8 mouse cellular contexts compared by ENCODE assay signal in the genomic region with DNA sequence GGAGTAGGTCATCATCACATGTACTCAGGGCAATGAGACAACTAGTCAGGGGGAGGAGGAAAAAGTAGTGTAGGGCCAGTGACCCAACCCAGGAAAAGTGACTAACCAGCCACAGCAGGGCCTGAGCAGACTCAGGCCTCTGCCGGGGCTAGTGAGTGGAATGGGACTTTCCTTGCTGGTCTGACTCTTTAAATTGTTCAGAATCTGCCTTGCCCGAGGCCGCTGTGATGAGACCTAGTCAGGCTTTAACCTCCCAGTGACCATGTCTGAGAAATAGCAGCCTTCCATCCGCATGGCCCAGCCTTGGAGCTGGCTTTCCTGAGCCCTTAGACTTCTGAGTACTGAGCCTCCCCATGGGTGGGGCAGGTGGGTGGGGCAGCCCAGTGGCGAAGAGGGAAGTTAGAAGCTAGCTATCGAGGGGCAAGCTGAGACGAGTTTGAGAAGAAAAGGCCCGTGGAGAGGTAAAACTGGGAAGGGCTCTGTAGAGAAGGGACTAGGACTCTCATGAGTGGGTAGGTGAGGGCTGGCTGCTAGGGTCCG. TPM values are rescaled to one million over a fixed set of nuclear protein-coding genes. Genes with fewer than 3 reads are reported as not detected.
A peak's percentile ranks its signal among the peaks of the same experiment; 100 is the strongest.
DNase-seq lines count a peak whose midpoint lies in the region; ATAC-seq lines count a peak whose summit lies in the region.

No protein-coding gene starts in this region.

- H3K36me3 ChIP-seq in liver, embryonic 11.5 days (ENCODE audit: control insufficient read depth, insufficient read depth, low read length) = no peaks in the 10 kb centered on the region

- no peak overlapping the region; the same call in 1 of the 2 replicates for H3K27ac ChIP-seq in liver, embryonic 11.5 days (ENCODE audit: low read depth, low read length)

- 0 out of 2 replicates have a peak overlapping the region, but pooled peaks have one; percentile 1 for H3K4me3 ChIP-seq in liver, embryonic 11.5 days (ENCODE audit: low read depth, low read length)

- no peaks in the 10 kb centered on the region for H3K9me3 ChIP-seq in liver, embryonic 11.5 days (ENCODE audit: control insufficient read depth, low read length)

- no peaks in the 10 kb centered on the region for H3K27me3 ChIP-seq in liver, embryonic 11.5 days (replicated peaks; ENCODE audit: control insufficient read depth, insufficient read depth, low read length)

- WGBS in liver, embryonic 11.5 days = 32% methylated on average over 9 of the region's 9 CpGs

- intact Hi-C loops in left cerebral cortex, postnatal 10 days (cut with DNase I) = no loop called here

- H3K4me1 ChIP-seq in liver, embryonic 11.5 days (replicated peaks; ENCODE audit: control insufficient read depth, insufficient read depth, low read length) = peaks cover 35% of the 10 kb centered on the region

- peak overlapping the region; percentile 15 for H3K9ac ChIP-seq in liver, embryonic 11.5 days (ENCODE audit: low read depth, low read length)

- peak; percentile 70 for ATAC-seq in liver, embryonic 11.5 days (replicated peaks; ENCODE audit: low FRiP score)

- DNase-seq in thymus, postnatal 14 days = peak; percentile 44
- DNase-seq in thymus, adult 18-20 months = no peak
- DNase-seq in fibroblast of lung, adult 2 months (ENCODE audit: low read depth) = peak; percentile 82
- peak; percentile 57 for DNase-seq in liver, embryonic 11.5 days (ENCODE audit: low spot score)
- DNase-seq in spleen, adult 18-20 months = peak; percentile 66 to 75
- DNase-seq in left cerebral cortex, postnatal 10 days (ENCODE audit: extremely low spot score in 1 of 2, low spot score in 2 of 2) = no peak
- no peak for DNase-seq in layer of hippocampus, adult 18-20 months (ENCODE audit: low spot score in 2 of 2)
- no peak for DNase-seq in layer of hippocampus, postnatal 25 days (ENCODE audit: extremely low spot score in 1 of 2, low spot score in 1 of 2)

- H3K4me2 ChIP-seq in liver, embryonic 11.5 days = peak overlapping the region; percentile 46

RNA-seq across cellular contexts. Expression of a gene that starts 4.9 kb away (rescaled TPM):
- 30.2 and 31.9 TPM in 2 replicates for polyA plus RNA-seq in liver, embryonic 11.5 days (2014; fragmentation: Nextera tagmentation; extraction: Ambion mirVana)
- 1 to 10 TPM; 2.8 to 4.0 TPM for total RNA-seq in left cerebral cortex, postnatal 10 days (2021)
- 1 to 10 TPM; 3.9 to 5.0 TPM for total RNA-seq in layer of hippocampus, adult 18-20 months (2021)
- total RNA-seq in layer of hippocampus, postnatal 25 days (2021) = 1 to 10 TPM; 3.5 to 4.0 TPM

RNA-seq across cellular contexts. Expression of a gene that starts 27.6 kb away (rescaled TPM):
- polyA plus RNA-seq in liver, embryonic 11.5 days (2014; fragmentation: Nextera tagmentation; extraction: Ambion mirVana) = not detected in 2 replicates
- 1 to 10 TPM; 1.1 to 1.2 TPM for total RNA-seq in left cerebral cortex, postnatal 10 days (2021)
- total RNA-seq in layer of hippocampus, adult 18-20 months (2021) = under 1 TPM; 0.67 to 0.76 TPM
- total RNA-seq in layer of hippocampus, postnatal 25 days (2021) = 1 to 10 TPM in 1 of 2 experiments, under 1 TPM in 1; 0.62 to 1.3 TPM

RNA-seq across cellular contexts. Expression of a gene that starts 49.1 kb away (rescaled TPM):
- polyA plus RNA-seq in liver, embryonic 11.5 days (2014; fragmentation: Nextera tagmentation; extraction: Ambion mirVana) = 12.3 and 13.4 TPM in 2 replicates
- 10 to 100 TPM; 13.0 to 14.4 TPM for total RNA-seq in left cerebral cortex, postnatal 10 days (2021)
- total RNA-seq in layer of hippocampus, adult 18-20 months (2021) = 10 to 100 TPM; 24.5 to 24.8 TPM
- 10 to 100 TPM; 22.0 to 23.4 TPM for total RNA-seq in layer of hippocampus, postnatal 25 days (2021)

RNA-seq across cellular contexts. Expression of a gene that starts 49.2 kb away (rescaled TPM):
- 26.0 and 28.4 TPM in 2 replicates for polyA plus RNA-seq in liver, embryonic 11.5 days (2014; fragmentation: Nextera tagmentation; extraction: Ambion mirVana)
- 10 to 100 TPM; 25.9 to 30.8 TPM for total RNA-seq in left cerebral cortex, postnatal 10 days (2021)
- total RNA-seq in layer of hippocampus, adult 18-20 months (2021) = 10 to 100 TPM; 64.3 to 76.9 TPM
- 10 to 100 TPM; 57.8 to 58.7 TPM for total RNA-seq in layer of hippocampus, postnatal 25 days (2021)

Comparison
In these comparisons a context has a peak if more than half of its experiments do, and no peak if none do; other contexts are left out.
1. DNase-seq: peak in thymus, postnatal 14 days (single experiment), fibroblast of lung, adult 2 months (single experiment), liver, embryonic 11.5 days (single experiment) and spleen, adult 18-20 months (2 of 2); none in thymus, adult 18-20 months (0 of 2), left cerebral cortex, postnatal 10 days (0 of 2), layer of hippocampus, adult 18-20 months (0 of 2) and layer of hippocampus, postnatal 25 days (0 of 2).